Mouse (Mus musculus): ENCODE measurements around the gene Gpx7.

- TF ChIP-seq CTCF (IDR thresholded peaks at IDR 0.05; ENCODE audit: extremely low read depth, insufficient read depth, low read length) (no peak), POLR2A (IDR thresholded peaks at IDR 0.05; ENCODE audit: extremely low read depth, insufficient read depth, low read length) (no peak)
Observed at GRCm38 (mm10) chr4:108388741-108389140, 18.0 kb downstream of the Gpx7 start.

Data from cortical plate, adult 2 months (tissue).